Mouse (Mus musculus): Measurements from ENCODE around the gene Tbx5.

- TF ChIP-seq ZNF384 (IDR thresholded peaks at IDR 0.05; ENCODE audit: low read depth, low read length) (no peak), HCFC1 (IDR thresholded peaks at IDR 0.05; ENCODE audit: borderline replicate concordance, insufficient read depth, low read length) (no peak), CHD2 (IDR thresholded peaks at IDR 0.05; ENCODE audit: low read depth, low read length) (no peak)
Observed at GRCm38 (mm10) chr5:119840404-119840803, 7.9 kb downstream of the Tbx5 start.
